Mouse (Mus musculus) G1E (cell line): Measurements from ENCODE around the gene Bak1.

Experiments
- CTCF ChIP-seq: IDR thresholded peaks from 2 replicates; pipeline ENCODE4 v1.5.1; 2012; ENCODE audit warnings: low read depth, low read length, inconsistent platforms, mixed read lengths
- GATA1 ChIP-seq: IDR thresholded peaks from 2 replicates; pipeline ENCODE4 v1.6.1; 2012; ENCODE audit warnings: borderline replicate concordance, low read length, inconsistent platforms, mixed read lengths
- GATA2 ChIP-seq: IDR thresholded peaks from 2 replicates; pipeline ENCODE4 v1.6.1; 2012; ENCODE audit warnings: low read depth, low read length, inconsistent platforms, borderline replicate concordance
- POLR2AphosphoS5 ChIP-seq: IDR thresholded peaks from 2 replicates; pipeline ENCODE4 v1.6.1; 2012; ENCODE audit warnings: low read depth, low read length, inconsistent platforms; ENCODE audit not compliant: insufficient replicate concordance
- TAL1 ChIP-seq: conservative IDR thresholded peaks from 2 replicates; pipeline ENCODE4 v1.6.1; 2012; ENCODE audit warnings: low read depth, low read length, inconsistent platforms, mixed read lengths

DNA sequence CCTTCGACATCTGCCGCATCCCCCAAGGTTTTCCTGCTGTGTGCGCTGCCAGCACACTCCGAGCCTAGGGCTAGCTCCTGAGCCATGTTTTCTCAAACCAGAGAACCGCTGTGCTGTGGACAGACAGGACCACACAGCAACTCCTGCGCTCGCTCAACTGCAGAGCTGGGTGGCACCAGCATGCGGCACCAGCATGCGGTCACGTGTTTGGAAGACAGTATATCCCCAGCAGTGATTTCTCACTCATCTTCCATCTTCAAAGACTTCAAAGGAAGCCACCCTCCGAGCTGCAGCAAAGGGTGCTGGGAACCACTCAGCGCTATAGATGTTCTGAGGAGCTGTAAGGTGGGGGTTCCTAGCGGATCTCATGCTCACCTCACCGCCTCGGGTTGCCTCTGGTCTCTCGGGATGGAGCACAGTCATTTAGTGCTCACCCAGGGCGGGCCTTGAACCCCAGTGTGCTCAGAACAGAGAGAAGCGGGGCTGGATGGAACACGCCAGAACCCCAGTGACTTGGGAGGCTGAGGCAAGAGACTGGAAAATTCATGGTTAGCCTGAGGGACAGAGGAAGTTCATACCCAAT, 23.8 kb downstream of the Bak1 start:
- TF ChIP-seq CTCF (no peak), TAL1 (no peak), GATA1 (no peak), GATA2 (no peak), POLR2AphosphoS5 (no peak)
